Mouse (Mus musculus) midbrain, embryonic 11.5 days (tissue): ENCODE data around the gene Exoc4. TPM values are rescaled to one million over a fixed set of nuclear protein-coding genes. Genes with fewer than 3 reads are reported as not detected.

ENCODE experiments used
- ATAC-seq: fragments of 200-750 bp; cut with Nextera tagmentation; 2 replicates; pipeline ENCODE4 v1.8.0; 2017; ENCODE audit warnings: moderate TSS enrichment, moderate library complexity; ENCODE audit not compliant: low FRiP score
- DNase-seq: peaks from one replicate; pipeline ENCODE4 v3.0.0; 2015; ENCODE audit warnings: low spot score; ENCODE audit errors: missing footprints
- H3K27ac ChIP-seq: fragments of 300-500 bp; sonication (generic); 2 replicates; pipeline ENCODE4 v1.5.1; 2014; ENCODE audit warnings: low read depth, low read length
- H3K27me3 ChIP-seq: fragments of 300-500 bp; sonication (generic); 2 replicates; pipeline ENCODE4 v1.6.1; 2014; ENCODE audit warnings: mild to moderate bottlenecking, low read length, moderate library complexity, mixed read lengths; ENCODE audit not compliant: control insufficient read depth, insufficient read depth
- H3K36me3 ChIP-seq: fragments of 300-500 bp; sonication (generic); 2 replicates; pipeline ENCODE4 v1.6.1; 2014; ENCODE audit warnings: mild to moderate bottlenecking, low read length, moderate library complexity, mixed read lengths; ENCODE audit not compliant: control insufficient read depth, insufficient read depth
- H3K4me1 ChIP-seq: fragments of 300-500 bp; sonication (generic); 2 replicates; pipeline ENCODE4 v1.6.1; 2014; ENCODE audit warnings: low read length; ENCODE audit not compliant: control insufficient read depth, insufficient read depth
- H3K4me2 ChIP-seq: fragments of 300-500 bp; sonication (generic); 2 replicates; pipeline ENCODE4 v1.6.1; 2014; ENCODE audit warnings: mild to moderate bottlenecking, moderate library complexity
- H3K4me3 ChIP-seq: fragments of 300-500 bp; sonication (generic); 2 replicates; pipeline ENCODE4 v1.5.1; 2014; ENCODE audit warnings: low read depth, low read length
- H3K9ac ChIP-seq: fragments of 300-500 bp; sonication (generic); 2 replicates; pipeline ENCODE4 v1.6.1; 2014; ENCODE audit warnings: low read length
- H3K9me3 ChIP-seq: fragments of 300-500 bp; sonication (generic); 2 replicates; pipeline ENCODE4 v1.6.1; 2016; ENCODE audit warnings: low read length; ENCODE audit not compliant: control insufficient read depth
- WGBS: fragments of 180-500 bp; shearing (Covaris S2); extraction: QIAGEN DNeasy Blood & Tissue Kit; methylation state at CpG from one replicate; pipeline ENCODE4 v1.1.7; 2014; 5-methylcytosine and 5-hydroxymethylcytosine counted together
- polyA plus RNA-seq: library from polyadenylated mRNA; unstranded; fragments of >200 nt; fragmentation: Nextera tagmentation; extraction: Ambion mirVana; gene quantifications from 2 replicates; pipeline ENCODE4 v1.2.1, GENCODE M21; 2014

Gene Exoc4
- polyA plus RNA-seq, 1 experiment from 2014 or later = 28.7 TPM

DNA sequence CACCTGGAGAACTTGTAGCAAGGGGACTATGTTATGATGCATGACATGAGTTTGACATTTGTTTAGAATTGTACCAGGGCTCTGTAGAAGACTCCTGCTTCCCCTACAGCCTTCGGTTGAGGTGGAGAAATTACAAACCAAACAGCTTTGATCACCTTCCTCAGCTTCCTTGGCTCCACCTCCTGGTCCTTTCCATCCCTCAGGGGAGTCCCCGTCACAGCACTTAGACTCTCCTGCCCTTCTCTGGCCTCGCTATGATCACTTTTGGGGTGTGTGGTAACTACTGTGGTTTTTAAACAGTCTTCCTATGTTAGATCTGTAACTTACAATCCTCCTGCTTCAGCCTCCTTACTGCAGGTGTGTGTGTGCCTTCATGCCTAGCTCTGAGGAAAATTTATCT lies 434.6 kb downstream of the Exoc4 start:
- Histone ChIP-seq H3K27me3 (no peaks in the 10 kb centered on the region), H3K4me1 (peaks cover 9% of the 10 kb centered on the region), H3K4me2 (no peak overlapping the region), H3K36me3 (no peaks in the 10 kb centered on the region), H3K9me3 (no peaks in the 10 kb centered on the region), H3K4me3 (no peak overlapping the region), H3K27ac (no peak overlapping the region), H3K9ac (no peak overlapping the region)
- ATAC-seq (no peak), DNase-seq (no peak)
- WGBS = 75% methylated on average over 3 of the region's 3 CpGs

DNA sequence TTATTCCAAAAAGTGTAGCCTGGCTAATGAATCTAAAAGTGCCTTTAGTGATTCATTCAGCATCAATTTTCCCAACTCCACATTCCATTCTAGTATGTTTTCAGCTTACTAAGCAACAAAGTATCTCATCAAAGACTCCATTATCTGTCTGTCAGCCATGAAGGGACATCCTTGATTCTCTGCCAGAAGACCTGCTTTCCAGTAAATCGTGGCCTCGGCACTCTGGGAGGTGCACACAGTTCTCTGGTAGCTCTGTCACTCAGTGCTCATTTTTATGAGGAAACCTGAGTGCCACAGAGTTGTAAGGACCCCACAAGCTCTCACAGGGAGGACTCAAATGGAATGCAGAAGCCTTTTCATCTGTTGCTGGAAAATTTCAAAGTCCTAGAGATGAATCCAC lies 436.4 kb downstream of the Exoc4 start:
- no peaks in the 10 kb centered on the region for H3K36me3 ChIP-seq
- 66% methylated on average over 2 of the region's 2 CpGs for WGBS
- H3K9ac ChIP-seq = no peak overlapping the region
- peaks cover 9% of the 10 kb centered on the region for H3K4me1 ChIP-seq
- no peak overlapping the region for H3K4me3 ChIP-seq
- no peak overlapping the region for H3K27ac ChIP-seq
- H3K27me3 ChIP-seq = no peaks in the 10 kb centered on the region
- no peak overlapping the region for H3K4me2 ChIP-seq
- DNase-seq = no peak
- H3K9me3 ChIP-seq = no peaks in the 10 kb centered on the region
- no peak for ATAC-seq

DNA sequence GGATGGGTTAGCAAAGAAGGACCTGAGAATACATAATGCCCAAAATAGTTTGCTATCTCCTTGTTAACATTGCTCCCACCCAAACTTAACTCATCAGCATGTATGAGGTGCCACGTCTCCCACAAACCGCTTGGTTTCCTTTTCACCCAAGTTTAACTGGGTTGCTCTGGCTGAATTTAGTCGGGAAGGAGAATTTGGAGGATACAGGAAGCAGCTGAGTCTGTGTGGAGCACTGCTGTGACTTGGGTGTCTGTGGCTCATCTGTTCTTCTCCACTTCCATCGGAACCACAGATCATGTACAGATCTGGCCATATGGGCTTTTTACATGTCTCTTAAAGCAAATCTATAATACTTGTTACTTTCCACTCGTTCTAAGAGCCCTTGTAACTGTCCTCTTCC lies 441.7 kb downstream of the Exoc4 start:
- no peaks in the 10 kb centered on the region for H3K36me3 ChIP-seq
- no peaks in the 10 kb centered on the region for H3K4me1 ChIP-seq
- WGBS = 93% methylated on average over 5 of the region's 5 CpGs
- no peak overlapping the region for H3K4me3 ChIP-seq
- no peaks in the 10 kb centered on the region for H3K9me3 ChIP-seq
- H3K27ac ChIP-seq = no peak overlapping the region
- no peaks in the 10 kb centered on the region for H3K27me3 ChIP-seq
- no peak overlapping the region for H3K9ac ChIP-seq
- H3K4me2 ChIP-seq = no peak overlapping the region
- ATAC-seq (no peak), DNase-seq (no peak)

DNA sequence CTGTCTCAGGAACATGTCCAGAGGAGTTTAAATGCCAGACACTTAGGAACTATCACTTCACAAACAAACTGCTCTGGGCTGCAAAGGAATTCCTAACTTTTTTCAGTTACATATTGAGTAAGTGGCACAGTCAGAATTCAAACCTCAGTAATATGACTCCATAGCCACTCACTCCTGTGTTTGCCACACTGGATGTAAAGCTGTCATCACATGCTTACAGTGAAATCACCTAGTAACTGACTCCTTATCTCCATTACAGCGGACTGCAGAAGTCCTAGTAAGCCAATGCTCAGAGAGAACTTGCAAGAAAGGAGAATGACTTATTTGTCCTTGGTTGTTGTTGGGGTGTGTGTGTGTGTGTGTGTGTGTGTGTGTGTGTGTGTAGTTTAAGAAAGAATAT lies 448.1 kb downstream of the Exoc4 start:
- no peaks in the 10 kb centered on the region for H3K4me1 ChIP-seq
- WGBS = 85% methylated on average over 1 of the region's 1 CpGs
- no peak overlapping the region for H3K9ac ChIP-seq
- no peaks in the 10 kb centered on the region for H3K27me3 ChIP-seq
- no peak for DNase-seq
- H3K27ac ChIP-seq = no peak overlapping the region
- no peak overlapping the region for H3K4me2 ChIP-seq
- ATAC-seq = no peak
- no peaks in the 10 kb centered on the region for H3K36me3 ChIP-seq
- no peaks in the 10 kb centered on the region for H3K9me3 ChIP-seq
- no peak overlapping the region for H3K4me3 ChIP-seq

DNA sequence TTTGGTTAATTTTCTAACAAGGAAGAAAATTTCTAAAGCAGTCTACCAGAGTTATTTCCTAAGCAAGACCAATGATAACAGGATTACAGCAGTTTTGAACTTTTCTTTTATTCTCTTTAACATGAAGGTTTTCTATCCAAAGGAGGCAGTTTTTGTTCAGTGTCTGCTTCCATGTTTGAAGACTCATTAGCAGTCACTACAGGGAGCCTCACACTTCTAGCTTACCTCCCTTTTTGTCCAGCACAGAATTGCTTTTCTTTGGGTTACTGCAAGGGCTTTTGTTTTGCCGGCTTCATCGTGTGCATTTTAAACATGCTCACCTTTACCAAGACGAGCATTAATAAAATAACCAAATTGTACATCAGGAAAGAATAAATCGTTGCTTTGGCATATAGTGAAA lies 460.0 kb downstream of the Exoc4 start:
- 33% methylated on average over 4 of the region's 4 CpGs for WGBS
- DNase-seq (no peak), ATAC-seq (no peak)
- Histone ChIP-seq H3K4me1 (peaks cover 14% of the 10 kb centered on the region), H3K36me3 (no peaks in the 10 kb centered on the region), H3K9ac (no peak overlapping the region), H3K27me3 (no peaks in the 10 kb centered on the region), H3K4me3 (no peak overlapping the region), H3K9me3 (no peaks in the 10 kb centered on the region), H3K27ac (no peak overlapping the region), H3K4me2 (no peak overlapping the region)

DNA sequence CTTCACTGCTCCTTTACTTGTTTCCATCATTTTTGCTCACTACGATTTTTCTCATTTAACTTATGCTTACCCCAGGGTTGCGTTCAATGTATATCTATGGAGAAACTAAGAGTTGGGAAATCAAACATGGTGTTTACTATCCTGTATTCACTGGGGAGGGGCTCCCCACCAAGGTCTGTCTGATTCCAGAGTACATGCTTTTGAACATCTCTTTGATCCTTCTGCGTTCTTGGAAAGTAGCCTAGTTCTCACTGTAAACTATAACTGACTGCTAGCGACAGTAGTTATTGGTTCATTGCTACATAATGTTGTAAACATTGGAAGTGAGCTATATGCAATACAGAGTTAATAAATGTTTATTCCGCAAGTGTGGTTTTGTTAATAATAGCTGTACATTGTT lies 460.5 kb downstream of the Exoc4 start:
- Histone ChIP-seq H3K4me3 (no peak overlapping the region), H3K36me3 (no peaks in the 10 kb centered on the region), H3K4me2 (no peak overlapping the region), H3K9me3 (no peaks in the 10 kb centered on the region), H3K9ac (no peak overlapping the region), H3K27ac (no peak overlapping the region), H3K27me3 (no peaks in the 10 kb centered on the region), H3K4me1 (peaks cover 14% of the 10 kb centered on the region)
- ATAC-seq (no peak), DNase-seq (no peak)
- 84% methylated on average over 5 of the region's 5 CpGs for WGBS

DNA sequence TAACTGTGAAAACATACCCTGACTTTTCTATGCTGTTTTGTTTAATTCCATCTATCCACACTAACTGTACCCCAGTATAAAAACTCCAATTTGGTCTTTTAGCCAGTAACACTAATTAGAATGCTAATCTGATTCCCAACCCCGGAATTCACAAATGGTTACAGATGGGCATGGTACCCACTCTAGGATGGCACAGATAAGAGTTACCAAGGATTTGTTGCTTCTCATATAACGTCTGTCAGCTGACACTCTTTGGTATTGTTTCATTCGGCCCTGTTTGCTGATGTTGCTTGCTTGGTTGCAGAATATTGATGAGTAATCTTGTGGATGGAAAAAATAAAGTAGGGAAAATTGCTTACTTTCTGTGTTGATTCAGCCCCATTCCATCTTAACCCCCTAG lies 462.9 kb downstream of the Exoc4 start:
- DNase-seq = no peak
- no peak overlapping the region for H3K4me3 ChIP-seq
- no peak for ATAC-seq
- H3K36me3 ChIP-seq = no peaks in the 10 kb centered on the region
- no peak overlapping the region for H3K4me2 ChIP-seq
- no peak overlapping the region for H3K9ac ChIP-seq
- no peaks in the 10 kb centered on the region for H3K9me3 ChIP-seq
- H3K27ac ChIP-seq = no peak overlapping the region
- H3K27me3 ChIP-seq = no peaks in the 10 kb centered on the region
- peaks cover 14% of the 10 kb centered on the region for H3K4me1 ChIP-seq
- WGBS = 68% methylated on average over 3 of the region's 3 CpGs

DNA sequence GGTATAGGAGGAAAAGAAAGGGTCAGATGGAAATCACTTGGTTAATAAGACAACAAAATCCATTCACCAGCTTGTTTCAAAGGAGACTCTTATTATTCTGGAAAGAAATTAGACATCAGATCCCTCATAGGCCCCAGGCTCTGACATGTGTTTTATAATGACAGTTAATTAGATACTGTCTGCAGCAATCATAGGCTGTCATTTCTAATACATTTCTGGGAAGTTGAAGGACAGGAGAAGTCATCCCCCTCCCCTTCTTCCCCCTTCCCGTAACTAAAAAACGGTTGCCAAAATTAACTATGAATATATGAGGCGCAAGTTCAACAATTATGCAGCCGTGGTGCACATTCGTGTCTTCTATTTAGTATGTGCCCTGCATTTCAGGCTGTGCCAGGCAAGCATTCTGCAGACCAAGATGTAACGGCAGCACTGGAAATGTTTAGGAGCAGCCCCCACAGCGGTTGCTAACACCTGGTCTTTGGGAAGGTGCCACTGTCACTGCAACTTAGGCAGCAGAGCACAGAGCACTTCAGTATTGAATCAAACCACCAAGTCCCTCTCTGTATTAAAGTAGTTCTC lies 463.7 kb downstream of the Exoc4 start:
- WGBS = 90% methylated on average over 7 of the region's 7 CpGs
- Histone ChIP-seq H3K36me3 (no peaks in the 10 kb centered on the region), H3K4me1 (peaks cover 14% of the 10 kb centered on the region), H3K9me3 (no peaks in the 10 kb centered on the region), H3K9ac (no peak overlapping the region), H3K4me3 (no peak overlapping the region), H3K27ac (no peak overlapping the region), H3K4me2 (no peak overlapping the region), H3K27me3 (no peaks in the 10 kb centered on the region)
- no peak for DNase-seq
- ATAC-seq = no peak

DNA sequence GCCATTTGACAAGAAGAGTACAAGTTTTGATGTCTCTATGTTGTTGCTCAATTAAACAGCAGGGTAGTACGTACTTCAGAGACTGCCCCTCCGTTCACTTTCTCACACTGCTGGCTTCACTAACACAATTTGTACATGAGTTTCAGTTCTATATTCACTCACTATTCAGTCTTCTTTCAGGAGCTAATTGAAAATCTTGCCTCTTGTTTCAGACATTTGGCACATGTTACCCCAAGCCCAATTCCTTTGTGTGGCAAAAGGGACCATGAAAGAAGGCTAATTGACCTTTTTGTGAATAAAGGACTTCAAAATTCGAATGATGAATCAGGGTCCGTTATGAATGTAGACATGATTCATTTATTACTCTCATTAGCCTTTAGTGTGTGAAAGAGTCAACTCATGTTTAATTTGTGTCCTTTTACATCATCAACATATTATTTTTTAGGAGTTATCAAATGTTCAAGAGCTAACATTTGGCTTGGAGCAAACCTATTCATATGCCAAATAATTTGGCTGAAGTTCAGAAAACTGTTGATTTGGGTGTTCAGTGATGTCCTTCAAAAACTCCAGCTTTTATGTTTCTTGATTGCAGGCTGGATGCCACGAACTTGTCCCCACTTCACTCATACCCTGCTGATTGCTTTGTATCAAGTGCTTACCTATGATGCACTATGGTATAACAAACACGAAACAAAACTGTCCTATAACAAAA lies 467.5 kb downstream of the Exoc4 start:
- WGBS = 91% methylated on average over 6 of the region's 6 CpGs
- DNase-seq = no peak
- Histone ChIP-seq H3K27me3 (no peaks in the 10 kb centered on the region), H3K4me2 (no peak overlapping the region), H3K27ac (no peak overlapping the region), H3K4me3 (no peak overlapping the region), H3K36me3 (no peaks in the 10 kb centered on the region), H3K9ac (no peak overlapping the region), H3K4me1 (no peaks in the 10 kb centered on the region), H3K9me3 (no peaks in the 10 kb centered on the region)
- ATAC-seq = no peak
